Mouse (Mus musculus) embryonic facial prominence, embryonic 11.5 days (tissue): Measurements from ENCODE around the gene Megf9. TPM values are rescaled to one million over a fixed set of nuclear protein-coding genes. Genes with fewer than 3 reads are reported as not detected.

Experiments
- ATAC-seq: fragments of 200-750 bp; cut with Nextera tagmentation; replicated peaks from 2 replicates; pipeline ENCODE4 v1.8.0; 2017; ENCODE audit warnings: low read depth; ENCODE audit not compliant: insufficient number of reproducible peaks, low FRiP score, low TSS enrichment
- DNase-seq: peaks from one replicate; pipeline ENCODE4 v3.0.0-alpha.2; 2015; ENCODE audit warnings: low spot score
- H3K27ac ChIP-seq: fragments of 300-500 bp; sonication (generic); replicated peaks from 2 replicates; pipeline ENCODE4 v1.5.1; 2014; ENCODE audit warnings: mild to moderate bottlenecking, low read depth, low read length, control low read depth
- H3K27me3 ChIP-seq: fragments of 300-500 bp; sonication (generic); 2 replicates; pipeline ENCODE4 v1.6.1; 2014; ENCODE audit warnings: mild to moderate bottlenecking, low read length, moderate library complexity, mixed read lengths; ENCODE audit not compliant: control insufficient read depth, insufficient read depth
- H3K36me3 ChIP-seq: fragments of 300-500 bp; sonication (generic); replicated peaks from 2 replicates; pipeline ENCODE4 v1.6.1; 2014; ENCODE audit warnings: low read depth, mild to moderate bottlenecking, low read length, moderate library complexity, mixed read lengths; ENCODE audit not compliant: control insufficient read depth, insufficient read depth
- H3K4me1 ChIP-seq: fragments of 300-500 bp; sonication (generic); 2 replicates; pipeline ENCODE4 v1.6.1; 2014; ENCODE audit warnings: low read length, mixed read lengths; ENCODE audit not compliant: control insufficient read depth, insufficient read depth
- H3K4me2 ChIP-seq: fragments of 300-500 bp; sonication (generic); 2 replicates; pipeline ENCODE4 v1.6.1; 2014; ENCODE audit warnings: low read depth, mild to moderate bottlenecking, control low read depth, low read length, moderate library complexity
- H3K4me3 ChIP-seq: fragments of 300-500 bp; sonication (generic); 2 replicates; pipeline ENCODE4 v1.5.1; 2014; ENCODE audit warnings: low read depth, low read length, control low read depth
- H3K9ac ChIP-seq: fragments of 300-500 bp; sonication (generic); replicated peaks from 2 replicates; pipeline ENCODE4 v1.6.1; 2014; ENCODE audit warnings: mild to moderate bottlenecking, control low read depth, low read length
- H3K9me3 ChIP-seq: fragments of 300-500 bp; sonication (generic); replicated peaks from 2 replicates; pipeline ENCODE4 v1.6.1; 2016; ENCODE audit warnings: mild to moderate bottlenecking, low read length, inconsistent platforms, mixed read lengths; ENCODE audit not compliant: control insufficient read depth
- WGBS: fragments of 180-500 bp; shearing (Covaris S2); extraction: QIAGEN DNeasy Blood & Tissue Kit; methylation state at CpG from one replicate; pipeline ENCODE4 v1.1.7; 2014; 5-methylcytosine and 5-hydroxymethylcytosine counted together
- polyA plus RNA-seq: library from polyadenylated mRNA; unstranded; fragments of >200 nt; fragmentation: Nextera tagmentation; extraction: Ambion mirVana; gene quantifications from 2 replicates; pipeline ENCODE4 v1.2.1, GENCODE M21; 2014

Gene Megf9
- polyA plus RNA-seq, 1 experiment from 2014 or later, result 18.4 TPM

DNA sequence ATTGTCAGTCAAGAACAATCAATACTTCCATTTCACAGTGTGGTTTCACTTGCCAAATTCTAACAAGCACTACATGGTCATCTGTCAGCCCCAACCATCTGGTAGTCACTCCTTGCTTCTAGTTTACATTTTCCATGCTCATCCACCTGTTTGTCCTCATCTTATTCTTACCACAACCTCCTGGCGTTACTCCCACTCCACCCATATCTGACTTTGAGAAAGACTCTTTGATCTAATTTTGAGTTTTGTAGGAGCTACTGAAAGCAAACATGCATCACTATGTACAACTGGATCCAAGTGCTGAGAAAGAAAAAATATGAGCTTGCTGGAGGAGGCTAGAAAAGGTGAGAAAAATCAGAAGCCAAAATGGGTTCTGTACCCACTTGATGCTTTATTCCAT is 17.1 kb downstream of the Megf9 start:
- ATAC-seq, result no peak
- H3K9ac ChIP-seq, result no peak overlapping the region
- no peak overlapping the region for H3K4me2 ChIP-seq
- H3K4me1 ChIP-seq, result no peaks in the 10 kb centered on the region
- H3K4me3 ChIP-seq, result no peak overlapping the region
- H3K27me3 ChIP-seq, result no peaks in the 10 kb centered on the region
- 78% methylated on average over 1 of the region's 1 CpGs for WGBS
- no peaks in the 10 kb centered on the region for H3K9me3 ChIP-seq
- no peak overlapping the region for H3K27ac ChIP-seq
- no peak for DNase-seq
- no peaks in the 10 kb centered on the region for H3K36me3 ChIP-seq

DNA sequence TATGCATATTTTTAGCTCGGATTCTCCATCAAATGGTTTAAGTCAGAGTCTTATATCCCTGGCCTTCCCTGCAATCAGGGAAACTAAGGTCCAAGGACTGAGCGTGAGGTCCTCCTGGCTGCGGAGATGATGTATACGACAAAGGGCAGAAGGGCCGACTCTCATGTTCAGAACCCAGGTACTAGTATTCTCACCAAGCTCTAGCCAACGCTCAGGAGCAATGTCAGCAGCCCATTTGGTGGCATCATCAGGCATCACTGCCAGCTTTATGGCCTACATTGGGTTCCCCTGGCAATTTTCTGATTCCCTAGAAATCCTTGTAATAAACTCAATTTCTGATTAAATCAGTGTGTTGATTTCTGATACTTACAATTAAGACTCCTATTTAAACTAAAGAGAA is 18.5 kb downstream of the Megf9 start:
- Histone ChIP-seq H3K9ac (no peak overlapping the region), H3K9me3 (no peaks in the 10 kb centered on the region), H3K27me3 (no peaks in the 10 kb centered on the region), H3K36me3 (no peaks in the 10 kb centered on the region), H3K4me2 (no peak overlapping the region), H3K27ac (no peak overlapping the region), H3K4me3 (no peak overlapping the region), H3K4me1 (no peaks in the 10 kb centered on the region)
- 90% methylated on average over 6 of the region's 6 CpGs for WGBS
- DNase-seq (no peak), ATAC-seq (no peak)

GRCm38 (mm10) chr4:70515514-70515913 is 19.3 kb downstream of the Megf9 start:
- Histone ChIP-seq H3K4me2 (no peak overlapping the region), H3K9ac (no peak overlapping the region), H3K36me3 (no peaks in the 10 kb centered on the region), H3K4me3 (no peak overlapping the region), H3K4me1 (no peaks in the 10 kb centered on the region), H3K27ac (no peak overlapping the region), H3K27me3 (no peaks in the 10 kb centered on the region), H3K9me3 (no peaks in the 10 kb centered on the region)
- ATAC-seq (no peak), DNase-seq (no peak)

DNA sequence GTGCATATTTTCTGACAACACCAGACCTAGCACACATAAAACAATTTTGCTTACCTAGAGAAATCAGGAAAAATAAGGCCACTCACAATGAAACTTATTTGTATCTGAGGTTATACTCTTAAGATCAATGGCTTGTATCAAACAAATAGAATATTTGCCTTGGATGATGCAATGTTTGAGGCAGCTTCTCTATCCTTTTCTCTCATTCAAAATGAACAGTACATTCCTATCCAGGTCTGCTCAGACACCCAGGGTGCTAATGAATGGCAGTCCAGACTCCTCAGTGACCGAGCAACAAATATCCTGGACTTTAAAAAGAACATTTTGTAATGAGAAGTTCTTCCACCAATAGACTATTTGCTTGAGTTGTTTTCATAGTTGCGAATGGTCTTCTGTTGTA is 24.8 kb downstream of the Megf9 start:
- DNase-seq, result no peak
- WGBS, result 73% methylated on average over 2 of the region's 2 CpGs
- no peaks in the 10 kb centered on the region for H3K36me3 ChIP-seq
- no peak overlapping the region for H3K9ac ChIP-seq
- no peak overlapping the region for H3K4me3 ChIP-seq
- H3K9me3 ChIP-seq, result no peaks in the 10 kb centered on the region
- no peaks in the 10 kb centered on the region for H3K4me1 ChIP-seq
- H3K4me2 ChIP-seq, result no peak overlapping the region
- H3K27me3 ChIP-seq, result no peaks in the 10 kb centered on the region
- ATAC-seq, result no peak
- H3K27ac ChIP-seq, result no peak overlapping the region

DNA sequence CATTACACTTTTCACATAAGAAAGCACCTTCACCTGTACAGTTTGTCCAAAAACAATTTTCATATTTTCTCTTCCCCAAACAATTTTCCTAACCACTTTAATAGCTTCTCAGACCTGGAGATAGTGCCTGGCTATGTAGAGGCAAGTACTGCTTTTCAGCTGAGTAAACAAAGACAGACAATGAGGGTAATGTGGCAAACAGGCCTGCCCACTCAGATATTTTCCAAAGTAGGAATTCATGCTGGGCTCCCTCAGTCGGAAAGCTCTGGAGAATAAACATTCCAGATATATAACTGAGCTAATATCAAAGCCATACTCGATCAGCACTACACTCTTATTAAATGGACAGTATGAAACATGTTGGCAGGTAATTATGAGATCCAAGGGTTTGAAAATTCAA is 25.2 kb downstream of the Megf9 start:
- H3K4me1 ChIP-seq, result no peaks in the 10 kb centered on the region
- no peak overlapping the region for H3K4me3 ChIP-seq
- no peaks in the 10 kb centered on the region for H3K9me3 ChIP-seq
- H3K9ac ChIP-seq, result no peak overlapping the region
- WGBS, result 27% methylated on average over 2 of the region's 2 CpGs
- H3K27ac ChIP-seq, result no peak overlapping the region
- H3K36me3 ChIP-seq, result no peaks in the 10 kb centered on the region
- no peak overlapping the region for H3K4me2 ChIP-seq
- DNase-seq, result no peak
- ATAC-seq, result no peak
- no peaks in the 10 kb centered on the region for H3K27me3 ChIP-seq

DNA sequence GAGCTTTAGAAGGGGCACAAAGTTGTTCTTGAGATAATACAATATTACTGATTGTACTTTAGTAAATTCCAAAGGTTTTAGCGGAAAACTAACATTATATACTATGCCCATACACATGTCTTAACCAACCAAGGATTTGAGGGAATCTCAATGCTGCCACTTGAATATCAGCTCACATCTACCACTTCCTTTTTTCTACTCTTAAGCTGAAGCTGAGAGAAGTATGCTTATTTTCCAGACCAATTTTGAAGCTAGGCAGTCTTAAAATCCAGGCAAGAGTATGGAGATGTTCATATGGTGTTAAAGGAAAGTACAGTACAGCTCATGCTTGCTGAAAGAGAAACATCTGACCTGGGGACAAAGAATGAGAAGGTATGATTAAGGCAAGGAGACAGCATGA is 26.6 kb downstream of the Megf9 start:
- Histone ChIP-seq H3K27me3 (no peaks in the 10 kb centered on the region), H3K9me3 (no peaks in the 10 kb centered on the region), H3K4me2 (no peak overlapping the region), H3K4me1 (no peaks in the 10 kb centered on the region), H3K4me3 (no peak overlapping the region), H3K9ac (no peak overlapping the region), H3K36me3 (no peaks in the 10 kb centered on the region), H3K27ac (no peak overlapping the region)
- DNase-seq (no peak), ATAC-seq (no peak)
- WGBS, result 92% methylated on average over 1 of the region's 1 CpGs

- Histone ChIP-seq H3K9ac (no peak overlapping the region), H3K27me3 (no peaks in the 10 kb centered on the region), H3K4me1 (no peaks in the 10 kb centered on the region), H3K9me3 (no peaks in the 10 kb centered on the region), H3K27ac (no peak overlapping the region), H3K4me3 (no peak overlapping the region), H3K4me2 (no peak overlapping the region), H3K36me3 (no peaks in the 10 kb centered on the region)
- DNase-seq (no peak), ATAC-seq (no peak)
- WGBS, result 71% methylated on average over 3 of the region's 3 CpGs
Observed at GRCm38 (mm10) chr4:70505951-70506350, 28.8 kb downstream of the Megf9 start.

- no peak overlapping the region for H3K4me3 ChIP-seq
- no peaks in the 10 kb centered on the region for H3K9me3 ChIP-seq
- H3K4me2 ChIP-seq, result no peak overlapping the region
- DNase-seq, result no peak
- ATAC-seq, result no peak
- no peaks in the 10 kb centered on the region for H3K27me3 ChIP-seq
- no peaks in the 10 kb centered on the region for H3K4me1 ChIP-seq
- WGBS, result 64% methylated on average over 1 of the region's 1 CpGs
- H3K27ac ChIP-seq, result no peak overlapping the region
- H3K36me3 ChIP-seq, result no peaks in the 10 kb centered on the region
- no peak overlapping the region for H3K9ac ChIP-seq
Observed at GRCm38 (mm10) chr4:70503827-70504226, 31.0 kb downstream of the Megf9 start.

DNA sequence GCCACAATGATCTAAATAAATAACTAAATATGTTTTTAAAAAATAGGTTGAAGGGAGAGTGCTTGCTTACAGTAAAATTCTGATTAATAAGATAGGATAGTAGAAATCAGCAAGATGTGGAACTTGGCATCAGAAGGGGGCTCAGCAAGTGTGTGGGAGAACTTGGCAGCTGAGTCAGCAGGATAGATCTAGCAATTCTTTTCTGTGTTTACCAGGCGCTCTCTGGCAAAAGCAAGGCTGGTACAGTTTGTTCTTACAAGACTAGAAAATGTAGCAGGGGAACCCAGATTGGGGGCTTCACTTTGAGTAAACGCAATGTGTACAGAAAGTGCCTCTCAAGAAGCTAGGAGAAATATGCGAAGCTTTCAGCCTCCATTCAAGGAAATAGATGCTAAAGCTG is 35.5 kb downstream of the Megf9 start:
- no peak for DNase-seq
- Histone ChIP-seq H3K36me3 (no peaks in the 10 kb centered on the region), H3K4me1 (no peaks in the 10 kb centered on the region), H3K9ac (no peak overlapping the region), H3K27me3 (no peaks in the 10 kb centered on the region), H3K4me3 (no peak overlapping the region), H3K4me2 (no peak overlapping the region), H3K9me3 (no peaks in the 10 kb centered on the region), H3K27ac (no peak overlapping the region)
- ATAC-seq, result no peak
- 85% methylated on average over 3 of the region's 3 CpGs for WGBS
